Mouse (Mus musculus): Measurements from ENCODE around the gene Abhd13. TPM values are rescaled to one million over a fixed set of nuclear protein-coding genes. Genes with fewer than 3 reads are reported as not detected.

Abhd13 gene
- 19.6 and 20.6 TPM in 2 replicates for polyA plus RNA-seq (2016; fragmentation: Nextera tagmentation; extraction: Ambion mirVana)

GRCm38 (mm10) chr8:9977573-9978314 is at the start of gene Abhd13, which contains the start of gene Lig4:
Abhd13 (plus strand) TSS chr8:9977707.
Lig4 (minus strand) TSS chr8:9977686.
- Histone ChIP-seq H3K9ac (peak within 1 kb of the TSS; percentile 92), H3K27ac (peak within 1 kb of the TSS; percentile 75), H3K27me3 (replicated peaks) (no peaks in the 10 kb centered on the region), H3K9me3 (no peaks in the 10 kb centered on the region), H3K4me3 (peak within 1 kb of the TSS; percentile 90), H3K4me2 (replicated peaks) (peak within 1 kb of the TSS; percentile 83), H3K36me3 (peaks cover 7% of the 10 kb centered on the region), H3K4me1 (peaks cover 26% of the 10 kb centered on the region)
- peak; percentile 52 for ATAC-seq (ENCODE audit: low FRiP score, low read depth)
- WGBS, result under 1% methylated on average over 62 of the region's 68 CpGs

- H3K9me3 ChIP-seq, result no peaks in the 10 kb centered on the region
- 75% methylated on average over 14 of the region's 14 CpGs for WGBS
- no peak overlapping the region for H3K4me2 ChIP-seq (replicated peaks)
- no peak overlapping the region for H3K4me3 ChIP-seq
- H3K4me1 ChIP-seq, result no peaks in the 10 kb centered on the region
- no peak overlapping the region for H3K27ac ChIP-seq
- H3K27me3 ChIP-seq (replicated peaks), result no peaks in the 10 kb centered on the region
- no peak for ATAC-seq (ENCODE audit: low FRiP score, low read depth)
- no peak overlapping the region for H3K9ac ChIP-seq
- H3K36me3 ChIP-seq, result no peaks in the 10 kb centered on the region
These were observed 47.6 kb upstream of the Abhd13 start for GRCm38 (mm10) chr8:9929746-9930445.

- no peak for ATAC-seq (ENCODE audit: low FRiP score, low read depth)
These were observed 44.8 kb upstream of the Abhd13 start for GRCm38 (mm10) chr8:9932711-9933110.

GRCm38 (mm10) chr8:9934891-9935565 is 42.5 kb upstream of the Abhd13 start:
- Histone ChIP-seq H3K4me2 (replicated peaks) (no peak overlapping the region), H3K27ac (no peak overlapping the region), H3K36me3 (no peaks in the 10 kb centered on the region), H3K9ac (no peak overlapping the region), H3K27me3 (replicated peaks) (no peaks in the 10 kb centered on the region), H3K9me3 (no peaks in the 10 kb centered on the region), H3K4me1 (no peaks in the 10 kb centered on the region), H3K4me3 (no peak overlapping the region)
- ATAC-seq (ENCODE audit: low FRiP score, low read depth), result no peak
- WGBS, result 40% methylated on average over 10 of the region's 10 CpGs

More at GRCm38 (mm10) chr8:9932711-9933110, 44.8 kb upstream of the Abhd13 start:
- H3K4me3 ChIP-seq, result no peak overlapping the region
- H3K9ac ChIP-seq, result no peak overlapping the region
- H3K27me3 ChIP-seq (replicated peaks), result no peaks in the 10 kb centered on the region
- H3K4me1 ChIP-seq, result no peaks in the 10 kb centered on the region
- H3K4me2 ChIP-seq (replicated peaks), result no peak overlapping the region
- no peaks in the 10 kb centered on the region for H3K36me3 ChIP-seq
- no peaks in the 10 kb centered on the region for H3K9me3 ChIP-seq
- H3K27ac ChIP-seq, result no peak overlapping the region

- H3K9ac ChIP-seq, result no peak overlapping the region
- no peaks in the 10 kb centered on the region for H3K27me3 ChIP-seq (replicated peaks)
- no peak overlapping the region for H3K4me3 ChIP-seq
- no peaks in the 10 kb centered on the region for H3K36me3 ChIP-seq
- H3K4me2 ChIP-seq (replicated peaks), result no peak overlapping the region
- ATAC-seq (ENCODE audit: low FRiP score, low read depth), result 0 out of 2 replicates have a peak, but pooled peaks have one; percentile 53
- H3K27ac ChIP-seq, result no peak overlapping the region
- H3K4me1 ChIP-seq, result no peaks in the 10 kb centered on the region
- H3K9me3 ChIP-seq, result no peaks in the 10 kb centered on the region
- WGBS, result 75% methylated on average over 7 of the region's 7 CpGs
These were observed 41.9 kb upstream of the Abhd13 start for GRCm38 (mm10) chr8:9935574-9935973.

GRCm38 (mm10) chr8:9949134-9949890 is 28.2 kb upstream of the Abhd13 start:
- Histone ChIP-seq H3K9ac (no peak overlapping the region), H3K4me2 (replicated peaks) (no peak overlapping the region), H3K9me3 (no peaks in the 10 kb centered on the region), H3K36me3 (no peaks in the 10 kb centered on the region), H3K27ac (no peak overlapping the region), H3K4me1 (no peaks in the 10 kb centered on the region), H3K4me3 (no peak overlapping the region), H3K27me3 (replicated peaks) (no peaks in the 10 kb centered on the region)
- ATAC-seq (ENCODE audit: low FRiP score, low read depth), result no peak
- 73% methylated on average over 10 of the region's 10 CpGs for WGBS

GRCm38 (mm10) chr8:9958338-9958737 is 19.2 kb upstream of the Abhd13 start:
- no peaks in the 10 kb centered on the region for H3K36me3 ChIP-seq
- no peak overlapping the region for H3K4me3 ChIP-seq
- H3K4me2 ChIP-seq (replicated peaks), result no peak overlapping the region
- 69% methylated on average over 4 of the region's 4 CpGs for WGBS
- ATAC-seq (ENCODE audit: low FRiP score, low read depth), result no peak
- H3K4me1 ChIP-seq, result no peaks in the 10 kb centered on the region
- no peak overlapping the region for H3K9ac ChIP-seq
- no peak overlapping the region for H3K27ac ChIP-seq
- H3K9me3 ChIP-seq, result no peaks in the 10 kb centered on the region
- H3K27me3 ChIP-seq (replicated peaks), result no peaks in the 10 kb centered on the region

GRCm38 (mm10) chr8:9959919-9960318 is 17.6 kb upstream of the Abhd13 start:
- no peaks in the 10 kb centered on the region for H3K27me3 ChIP-seq (replicated peaks)
- no peaks in the 10 kb centered on the region for H3K36me3 ChIP-seq
- no peak overlapping the region for H3K4me3 ChIP-seq
- no peaks in the 10 kb centered on the region for H3K9me3 ChIP-seq
- no peak overlapping the region for H3K27ac ChIP-seq
- 92% methylated on average over 2 of the region's 2 CpGs for WGBS
- H3K4me2 ChIP-seq (replicated peaks), result no peak overlapping the region
- no peak for ATAC-seq (ENCODE audit: low FRiP score, low read depth)
- no peaks in the 10 kb centered on the region for H3K4me1 ChIP-seq
- H3K9ac ChIP-seq, result no peak overlapping the region

GRCm38 (mm10) chr8:9971866-9972265 is 5.6 kb upstream of the Abhd13 start:
- WGBS, result 97% methylated on average over 9 of the region's 9 CpGs

GRCm38 (mm10) chr8:9975276-9975675 is 2.2 kb upstream of the Abhd13 start:
- no peaks in the 10 kb centered on the region for H3K9me3 ChIP-seq
- no peak for ATAC-seq (ENCODE audit: low FRiP score, low read depth)
- peaks cover 23% of the 10 kb centered on the region for H3K4me1 ChIP-seq
- H3K4me3 ChIP-seq, result peak overlapping the region; percentile 62
- no peaks in the 10 kb centered on the region for H3K27me3 ChIP-seq (replicated peaks)
- WGBS, result 52% methylated on average over 5 of the region's 5 CpGs
- H3K4me2 ChIP-seq (replicated peaks), result peak overlapping the region; percentile 68
- peak overlapping the region; percentile 22; the same call in 1 of the 2 replicates for H3K9ac ChIP-seq
- peaks cover 26% of the 10 kb centered on the region for H3K36me3 ChIP-seq
- H3K27ac ChIP-seq, result no peak overlapping the region

More at GRCm38 (mm10) chr8:9971866-9972265, 5.6 kb upstream of the Abhd13 start:
- H3K4me3 ChIP-seq, result no peak overlapping the region
- peaks cover 29% of the 10 kb centered on the region for H3K36me3 ChIP-seq
- H3K4me1 ChIP-seq, result peaks cover 8% of the 10 kb centered on the region
- H3K9ac ChIP-seq, result no peak overlapping the region
- no peak for ATAC-seq (ENCODE audit: low FRiP score, low read depth)
- H3K27ac ChIP-seq, result no peak overlapping the region
- H3K27me3 ChIP-seq (replicated peaks), result no peaks in the 10 kb centered on the region
- no peak overlapping the region for H3K4me2 ChIP-seq (replicated peaks)
- no peaks in the 10 kb centered on the region for H3K9me3 ChIP-seq

GRCm38 (mm10) chr8:9975898-9976611 is 1.5 kb upstream of the Abhd13 start:
- no peak overlapping the region for H3K27ac ChIP-seq
- under 1% methylated on average over 47 of the region's 47 CpGs for WGBS
- ATAC-seq (ENCODE audit: low FRiP score, low read depth), result peak; percentile 95

More at GRCm38 (mm10) chr8:9975898-9976611, 1.5 kb upstream of the Abhd13 start:
- Histone ChIP-seq H3K4me2 (replicated peaks) (peak overlapping the region; percentile 68), H3K4me1 (peaks cover 24% of the 10 kb centered on the region), H3K36me3 (peaks cover 24% of the 10 kb centered on the region), H3K9ac (peak overlapping the region; percentile 50), H3K27me3 (replicated peaks) (no peaks in the 10 kb centered on the region), H3K4me3 (peak overlapping the region; percentile 62), H3K9me3 (no peaks in the 10 kb centered on the region)

All from neural tube, embryonic 12.5 days (tissue).